Mouse (Mus musculus): ENCODE data around the gene App.

DNA sequence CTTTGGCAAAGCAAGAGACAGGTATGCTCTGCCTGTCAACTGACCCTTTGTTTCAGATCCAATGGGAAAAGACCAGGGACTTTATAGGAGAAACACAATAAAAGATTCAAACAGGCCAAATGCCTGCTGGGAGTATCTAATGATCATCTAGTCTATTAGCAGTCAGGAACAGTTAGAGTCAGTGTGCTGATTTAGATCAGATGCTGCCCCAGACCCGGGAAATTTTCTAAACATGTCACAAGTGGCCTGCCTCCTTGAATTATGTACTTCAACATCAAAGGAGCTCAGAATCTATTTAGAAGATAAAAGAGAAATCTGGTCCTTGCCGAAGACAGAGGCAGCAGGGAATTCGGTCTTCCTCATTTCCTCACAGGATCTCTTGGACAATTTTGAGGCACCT, 72.8 kb downstream of the App start:
- TF ChIP-seq POLR2A (IDR thresholded peaks at IDR 0.05; ENCODE audit: borderline replicate concordance, low read depth, low read length) (no peak), CTCF (IDR thresholded peaks at IDR 0.05; ENCODE audit: low read depth, low read length) (no peak)

Measured in bone marrow macrophage, adult 2 months (primary cell).